Mouse (Mus musculus): ENCODE data around the gene Srsf4. TPM values are rescaled to one million over a fixed set of nuclear protein-coding genes. Genes with fewer than 3 reads are reported as not detected.

Srsf4 gene
- polyA plus RNA-seq, 1 experiment from 2014 or later = 39.6 TPM

GRCm38 (mm10) chr4:131929146-131929545 lies 55.7 kb downstream of the Srsf4 start:
- Histone ChIP-seq H3K4me3 (ENCODE audit: inconsistent target) (no peak overlapping the region), H3K27ac (no peak overlapping the region), H3K79me2 (ENCODE audit: inconsistent target) (no peaks in the 10 kb centered on the region), H3K36me3 (ENCODE audit: inconsistent target) (peaks cover 84% of the 10 kb centered on the region)
- WGBS (ENCODE audit: missing documents) = 86% methylated on average over 6 of the region's 6 CpGs

- Histone ChIP-seq H3K79me2 (ENCODE audit: inconsistent target) (no peaks in the 10 kb centered on the region), H3K36me3 (ENCODE audit: inconsistent target) (peaks cover 21% of the 10 kb centered on the region), H3K27ac (no peak overlapping the region), H3K4me3 (ENCODE audit: inconsistent target) (no peak overlapping the region)
- 91% methylated on average over 2 of the region's 2 CpGs for WGBS (ENCODE audit: missing documents)
Observed at GRCm38 (mm10) chr4:131939459-131939858, 66.0 kb downstream of the Srsf4 start.

- Histone ChIP-seq H3K27ac (no peak overlapping the region), H3K36me3 (ENCODE audit: inconsistent target) (peaks cover 7% of the 10 kb centered on the region), H3K4me3 (ENCODE audit: inconsistent target) (no peak overlapping the region), H3K79me2 (ENCODE audit: inconsistent target) (no peaks in the 10 kb centered on the region)
- WGBS (ENCODE audit: missing documents) = 98% methylated on average over 4 of the region's 4 CpGs
Observed at GRCm38 (mm10) chr4:131940846-131941245, 67.4 kb downstream of the Srsf4 start.

GRCm38 (mm10) chr4:131947848-131948247 lies 74.4 kb downstream of the Srsf4 start:
- WGBS (ENCODE audit: missing documents) = 98% methylated on average over 11 of the region's 11 CpGs
- Histone ChIP-seq H3K27ac (no peak overlapping the region), H3K4me3 (ENCODE audit: inconsistent target) (no peak overlapping the region), H3K36me3 (ENCODE audit: inconsistent target) (no peaks in the 10 kb centered on the region; the same call in 1 of the 2 replicates), H3K79me2 (ENCODE audit: inconsistent target) (no peaks in the 10 kb centered on the region)

GRCm38 (mm10) chr4:131949903-131950302 lies 76.5 kb downstream of the Srsf4 start:
- WGBS (ENCODE audit: missing documents) = 98% methylated on average over 4 of the region's 5 CpGs
- H3K36me3 ChIP-seq (ENCODE audit: inconsistent target) = peaks cover 12% of the 10 kb centered on the region
- no peaks in the 10 kb centered on the region for H3K79me2 ChIP-seq (ENCODE audit: inconsistent target)
- H3K4me3 ChIP-seq (ENCODE audit: inconsistent target) = no peak overlapping the region
- no peak overlapping the region for H3K27ac ChIP-seq

- H3K27ac ChIP-seq = no peak overlapping the region
- no peaks in the 10 kb centered on the region for H3K79me2 ChIP-seq (ENCODE audit: inconsistent target)
- 94% methylated on average over 8 of the region's 8 CpGs for WGBS (ENCODE audit: missing documents)
- no peak overlapping the region for H3K4me3 ChIP-seq (ENCODE audit: inconsistent target)
- H3K36me3 ChIP-seq (ENCODE audit: inconsistent target) = peaks cover 19% of the 10 kb centered on the region
Observed at GRCm38 (mm10) chr4:131950657-131951056, 77.2 kb downstream of the Srsf4 start.

Other genes with a start within 250 kb of the Srsf4 start
- gene Ptpru, start 35.3 kb upstream of the Srsf4 start, polyA plus RNA-seq (2018) = 0.08 to 0.11 TPM (median 0.10 TPM) in 3 replicates
- gene Mecr, start 30.1 kb upstream of the Srsf4 start, polyA plus RNA-seq (2018) = 15.9 to 28.8 TPM (median 17.5 TPM) in 3 replicates
- not detected in 3 replicates for gene Tmem200b, start 48.2 kb downstream of the Srsf4 start, polyA plus RNA-seq (2018)
- 0.10 to 0.15 TPM (median 0.14 TPM) in 3 replicates for gene Gm10300, start 201.1 kb downstream of the Srsf4 start, polyA plus RNA-seq (2018)
- gene Epb41, start 201.7 kb downstream of the Srsf4 start, polyA plus RNA-seq (2018) = 45.7 to 91.9 TPM (median 56.7 TPM) in 3 replicates

Measured in macrophage (primary cell).